ENCODE assay signal across 22 mouse cellular contexts in genomic region chr17:25112423-25112810, GRCm38 (mm10). TPM values are rescaled to one million over a fixed set of nuclear protein-coding genes. Genes with fewer than 3 reads are reported as not detected.
DNase-seq lines count a peak whose midpoint lies in the region; ATAC-seq lines count a peak whose summit lies in the region.
"Had no signal": no experiment of that assay in that cellular context is flagged by ENCODE, and none has a peak within 500 bp of the region (broad histone marks: within the 10 kb centered on the region; RNA-seq: fewer than 3 reads in every experiment).

No protein-coding gene starts in this region.

- ATAC-seq in hindbrain, embryonic 16.5 days: no peak
- ATAC-seq in hindbrain, embryonic 13.5 days (ENCODE audit: low FRiP score): no peak
- ATAC-seq in lung, embryonic 16.5 days (ENCODE audit: low read depth): no peak
- no peak for ATAC-seq in intestine, embryonic 16.5 days

- H3K9ac ChIP-seq in hindbrain, embryonic 16.5 days (ENCODE audit: low read depth, low read length): no peak overlapping the region
- H3K9ac ChIP-seq in hindbrain, embryonic 13.5 days: no peak overlapping the region; the same call in 1 of the 2 replicates
- H3K9ac ChIP-seq in lung, embryonic 16.5 days (ENCODE audit: low read length): peak overlapping the region; percentile 1; the same call in 1 of the 2 replicates
- H3K9ac ChIP-seq in intestine, embryonic 16.5 days (ENCODE audit: low read depth, low read length): no peak overlapping the region
- H3K9ac ChIP-seq: limb, embryonic 12.5 days; liver, embryonic 13.5 days had no signal

- peaks cover 12% of the 10 kb centered on the region for H3K4me1 ChIP-seq in hindbrain, embryonic 16.5 days (ENCODE audit: control insufficient read depth, insufficient read depth, low read depth, low read length)
- peaks cover 24% of the 10 kb centered on the region for H3K4me1 ChIP-seq in hindbrain, embryonic 13.5 days (replicated peaks)
- H3K4me1 ChIP-seq in lung, embryonic 16.5 days (replicated peaks; ENCODE audit: control insufficient read depth, insufficient read depth, low read length): peaks cover 17% of the 10 kb centered on the region
- peaks cover 7% of the 10 kb centered on the region for H3K4me1 ChIP-seq in intestine, embryonic 16.5 days (ENCODE audit: control insufficient read depth, insufficient read depth, low read length)

- H3K36me3 ChIP-seq in hindbrain, embryonic 16.5 days (ENCODE audit: control insufficient read depth, insufficient read depth, low read length): peaks cover 15% of the 10 kb centered on the region
- peaks cover 51% of the 10 kb centered on the region for H3K36me3 ChIP-seq in hindbrain, embryonic 13.5 days
- peaks cover 18% of the 10 kb centered on the region for H3K36me3 ChIP-seq in lung, embryonic 16.5 days (ENCODE audit: control insufficient read depth, insufficient read depth, low read length)
- peaks cover 6% of the 10 kb centered on the region; the same call in 1 of the 2 replicates for H3K36me3 ChIP-seq in intestine, embryonic 16.5 days (ENCODE audit: control insufficient read depth, insufficient read depth, low read length)

- peak; percentile 91 for DNase-seq in heart, adult 11 months
- no peak for DNase-seq in heart, postnatal 25 days (ENCODE audit: low spot score)
- DNase-seq in lung, postnatal 4 days: no peak
- DNase-seq: liver, embryonic 13.5 days; right cerebral cortex, postnatal 25 days had no signal

- WGBS in hindbrain, embryonic 16.5 days: 76% methylated on average over 3 of the region's 3 CpGs
- 85% methylated on average over 3 of the region's 3 CpGs for WGBS in hindbrain, embryonic 13.5 days
- 58% methylated on average over 3 of the region's 3 CpGs for WGBS in lung, embryonic 16.5 days
- WGBS in intestine, embryonic 16.5 days: 79% methylated on average over 3 of the region's 3 CpGs

- peak overlapping the region; percentile 5; the same call in 1 of the 2 replicates for H3K27ac ChIP-seq in hindbrain, embryonic 16.5 days (ENCODE audit: low read depth, low read length)
- H3K27ac ChIP-seq in hindbrain, embryonic 13.5 days: no peak overlapping the region
- peak overlapping the region; percentile 35 for H3K27ac ChIP-seq in lung, embryonic 16.5 days (ENCODE audit: low read length)
- no peak overlapping the region for H3K27ac ChIP-seq in intestine, embryonic 16.5 days (ENCODE audit: low read length)
- H3K27ac ChIP-seq: kidney, postnatal 0 days; limb, embryonic 12.5 days; macrophage had no signal

- intact Hi-C loops in heart, postnatal 25 days (cut with DNase I): no loop called here

- no peak overlapping the region for H3K4me3 ChIP-seq in hindbrain, embryonic 16.5 days (ENCODE audit: low read length)
- no peak overlapping the region for H3K4me3 ChIP-seq in hindbrain, embryonic 13.5 days
- no peak overlapping the region for H3K4me3 ChIP-seq in lung, embryonic 16.5 days (ENCODE audit: low read length)
- H3K4me3 ChIP-seq in intestine, embryonic 16.5 days (ENCODE audit: low read length): no peak overlapping the region
- H3K4me3 ChIP-seq: limb, embryonic 12.5 days; liver, embryonic 13.5 days had no signal

- H3K4me2 ChIP-seq in hindbrain, embryonic 16.5 days (ENCODE audit: low read length): no peak overlapping the region
- H3K4me2 ChIP-seq in hindbrain, embryonic 13.5 days: no peak overlapping the region
- no peak overlapping the region for H3K4me2 ChIP-seq in lung, embryonic 16.5 days (ENCODE audit: low read depth, low read length)
- H3K4me2 ChIP-seq in intestine, embryonic 16.5 days (ENCODE audit: low read depth, low read length): no peak overlapping the region
- H3K4me2 ChIP-seq: limb, embryonic 12.5 days; liver, embryonic 13.5 days; midbrain, embryonic 11.5 days had no signal

- no peaks in the 10 kb centered on the region for H3K9me3 ChIP-seq in hindbrain, embryonic 16.5 days (ENCODE audit: control insufficient read depth, low read length)
- no peaks in the 10 kb centered on the region for H3K9me3 ChIP-seq in hindbrain, embryonic 13.5 days
- no peaks in the 10 kb centered on the region for H3K9me3 ChIP-seq in lung, embryonic 16.5 days (ENCODE audit: control insufficient read depth, low read length)
- no peaks in the 10 kb centered on the region for H3K9me3 ChIP-seq in intestine, embryonic 16.5 days (ENCODE audit: control insufficient read depth, low read length)
- H3K9me3 ChIP-seq: limb, embryonic 12.5 days; liver, embryonic 13.5 days had no signal

- H3K27me3 ChIP-seq in hindbrain, embryonic 16.5 days (replicated peaks; ENCODE audit: control insufficient read depth, insufficient read depth, low read length): no peaks in the 10 kb centered on the region
- no peaks in the 10 kb centered on the region for H3K27me3 ChIP-seq in hindbrain, embryonic 13.5 days
- no peaks in the 10 kb centered on the region for H3K27me3 ChIP-seq in lung, embryonic 16.5 days (ENCODE audit: control insufficient read depth, insufficient read depth, low read depth, low read length)
- H3K27me3 ChIP-seq in intestine, embryonic 16.5 days (replicated peaks; ENCODE audit: control insufficient read depth, insufficient read depth, low read length): no peaks in the 10 kb centered on the region
- H3K27me3 ChIP-seq: limb, embryonic 12.5 days; liver, embryonic 13.5 days had no signal

RNA-seq across cellular contexts. Expression of gene Telo2, which starts 3.4 kb away (rescaled TPM):
- 10 to 100 TPM; 10.8 to 12.2 TPM for total RNA-seq in heart, postnatal 25 days (2021)
- polyA plus RNA-seq in hindbrain, embryonic 16.5 days (2015; fragmentation: Nextera tagmentation; extraction: Ambion mirVana): 54.6 and 60.8 TPM in 2 replicates
- polyA plus RNA-seq in hindbrain, embryonic 13.5 days (2015; fragmentation: Nextera tagmentation; extraction: Ambion mirVana): 41.9 and 45.5 TPM in 2 replicates
- polyA plus RNA-seq in lung, embryonic 16.5 days (2015; fragmentation: Nextera tagmentation; extraction: Ambion mirVana): 42.4 and 49.6 TPM in 2 replicates
- polyA plus RNA-seq in intestine, embryonic 16.5 days (2015; fragmentation: Nextera tagmentation; extraction: Ambion mirVana): 32.1 and 32.3 TPM in 2 replicates

RNA-seq across cellular contexts. Expression of gene Ptx4, which starts 8.1 kb away (rescaled TPM):
- 1 to 10 TPM; 3.7 to 6.7 TPM for total RNA-seq in heart, postnatal 25 days (2021)
- polyA plus RNA-seq in hindbrain, embryonic 16.5 days (2015; fragmentation: Nextera tagmentation; extraction: Ambion mirVana): 0.49 TPM in 1 of 2 replicates, not detected in the other
- not detected in 2 replicates for polyA plus RNA-seq in hindbrain, embryonic 13.5 days (2015; fragmentation: Nextera tagmentation; extraction: Ambion mirVana)
- 0.19 TPM in 1 of 2 replicates, not detected in the other for polyA plus RNA-seq in lung, embryonic 16.5 days (2015; fragmentation: Nextera tagmentation; extraction: Ambion mirVana)
- polyA plus RNA-seq in intestine, embryonic 16.5 days (2015; fragmentation: Nextera tagmentation; extraction: Ambion mirVana): 0.20 and 0.24 TPM in 2 replicates
- total RNA-seq: adrenal gland, postnatal 25 days; ES-E14; monocyte, adult 5-6 weeks had no signal
- polyA plus RNA-seq: intestine, embryonic 14.5 days; kidney, postnatal 0 days; liver, embryonic 13.5 days; macrophage; midbrain, embryonic 11.5 days; neural tube, embryonic 14.5 days; thymus, postnatal 0 days had no signal

RNA-seq across cellular contexts. Expression of gene Clcn7, which starts 20.8 kb away (rescaled TPM):
- total RNA-seq in heart, postnatal 25 days (2021): 10 to 100 TPM; 25.5 to 27.5 TPM
- polyA plus RNA-seq in hindbrain, embryonic 16.5 days (2015; fragmentation: Nextera tagmentation; extraction: Ambion mirVana): 28.9 and 34.3 TPM in 2 replicates
- polyA plus RNA-seq in hindbrain, embryonic 13.5 days (2015; fragmentation: Nextera tagmentation; extraction: Ambion mirVana): 24.9 and 30.4 TPM in 2 replicates
- 22.1 and 22.5 TPM in 2 replicates for polyA plus RNA-seq in lung, embryonic 16.5 days (2015; fragmentation: Nextera tagmentation; extraction: Ambion mirVana)
- 21.8 and 23.5 TPM in 2 replicates for polyA plus RNA-seq in intestine, embryonic 16.5 days (2015; fragmentation: Nextera tagmentation; extraction: Ambion mirVana)

RNA-seq across cellular contexts. Expression of gene Tmem204, which starts 29.0 kb away (rescaled TPM):
- 10 to 100 TPM; 34.5 to 41.7 TPM for total RNA-seq in heart, postnatal 25 days (2021)
- 13.8 and 14.1 TPM in 2 replicates for polyA plus RNA-seq in hindbrain, embryonic 16.5 days (2015; fragmentation: Nextera tagmentation; extraction: Ambion mirVana)
- 10.8 and 11.5 TPM in 2 replicates for polyA plus RNA-seq in hindbrain, embryonic 13.5 days (2015; fragmentation: Nextera tagmentation; extraction: Ambion mirVana)
- 108 and 122 TPM in 2 replicates for polyA plus RNA-seq in lung, embryonic 16.5 days (2015; fragmentation: Nextera tagmentation; extraction: Ambion mirVana)
- 22.2 and 25.8 TPM in 2 replicates for polyA plus RNA-seq in intestine, embryonic 16.5 days (2015; fragmentation: Nextera tagmentation; extraction: Ambion mirVana)
- total RNA-seq: monocyte, adult 5-6 weeks had no signal
- polyA plus RNA-seq: macrophage had no signal

RNA-seq across cellular contexts. Expression of gene Ccdc154, which starts 49.8 kb away (rescaled TPM):
- total RNA-seq in heart, postnatal 25 days (2021): not detected
- polyA plus RNA-seq in hindbrain, embryonic 16.5 days (2015; fragmentation: Nextera tagmentation; extraction: Ambion mirVana): not detected in 2 replicates
- not detected in 2 replicates for polyA plus RNA-seq in hindbrain, embryonic 13.5 days (2015; fragmentation: Nextera tagmentation; extraction: Ambion mirVana)
- 0.73 and 1.1 TPM in 2 replicates for polyA plus RNA-seq in lung, embryonic 16.5 days (2015; fragmentation: Nextera tagmentation; extraction: Ambion mirVana)
- 0.15 and 0.18 TPM in 2 replicates for polyA plus RNA-seq in intestine, embryonic 16.5 days (2015; fragmentation: Nextera tagmentation; extraction: Ambion mirVana)
- total RNA-seq: gastrocnemius, postnatal 14 days; heart, postnatal 14 days; left cerebral cortex, adult 8-10 months; monocyte, adult 5-6 weeks had no signal
- polyA plus RNA-seq: kidney, postnatal 0 days; limb, embryonic 12.5 days; liver, embryonic 13.5 days; macrophage; midbrain, embryonic 11.5 days; neural tube, embryonic 14.5 days had no signal

Comparison
In these comparisons a context has a peak if more than half of its experiments do, and no peak if none do; other contexts are left out.
1. H3K27ac ChIP-seq: peak in hindbrain, embryonic 16.5 days (single experiment) and lung, embryonic 16.5 days (single experiment); none in hindbrain, embryonic 13.5 days (single experiment) and intestine, embryonic 16.5 days (single experiment).